Mouse (Mus musculus) ovary, adult 18-20 months (tissue): ENCODE data around the gene Catsperg2.
"Not testable (repeated sequence)": the region's sequence is repeated elsewhere in the genome, so short reads cannot be mapped to it uniquely, and the experiment has no call there.

ENCODE experiments used
- DNase-seq: peaks from one replicate; pipeline ENCODE4 v3.0.0; 2022; ENCODE audit warnings: low spot score, mixed read lengths

Gene Catsperg2

DNA sequence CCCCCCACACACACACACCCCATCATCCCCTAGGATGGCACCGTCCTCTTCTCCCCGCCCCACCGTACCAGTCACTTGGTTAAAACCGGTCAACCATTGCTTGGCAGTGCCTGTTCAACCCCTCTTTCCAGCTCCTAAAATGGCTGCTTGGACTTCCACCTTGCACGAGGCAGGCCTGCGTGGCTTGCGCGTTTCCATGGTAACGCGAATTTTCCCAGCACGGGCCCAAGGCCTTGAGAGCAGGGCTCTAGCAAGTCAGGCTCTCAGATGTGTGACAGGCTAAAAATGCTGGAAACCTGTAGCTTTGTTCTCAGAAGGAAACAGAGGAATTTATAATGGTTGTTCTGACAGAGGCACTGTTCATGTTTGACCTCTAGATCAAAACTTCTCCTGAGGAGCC is at the start of gene Catsperg2:
Catsperg2 (minus strand) TSS at position 173 of the 400 bp plus-strand sequence.
- not testable (repeated sequence) for DNase-seq

DNA sequence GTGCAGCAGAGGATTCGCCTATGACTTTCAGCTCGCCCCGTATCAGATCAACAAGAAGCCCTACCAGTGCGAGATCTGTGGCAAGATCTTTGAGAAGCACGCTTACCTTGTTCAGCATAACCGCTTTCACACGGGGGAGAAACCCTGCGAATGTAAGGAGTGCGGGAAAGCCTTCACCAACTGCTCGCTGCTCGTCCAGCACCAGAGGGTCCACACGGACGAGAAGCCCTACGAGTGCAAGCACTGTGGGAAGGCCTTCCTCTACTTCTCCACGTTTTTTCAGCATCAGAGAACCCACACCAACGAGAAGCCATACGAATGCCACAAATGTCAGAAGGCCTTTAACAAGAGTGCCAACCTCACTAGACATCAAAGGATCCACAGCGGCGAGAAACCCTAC is 49.7 kb upstream of the Catsperg2 start:
- no peak for DNase-seq

DNA sequence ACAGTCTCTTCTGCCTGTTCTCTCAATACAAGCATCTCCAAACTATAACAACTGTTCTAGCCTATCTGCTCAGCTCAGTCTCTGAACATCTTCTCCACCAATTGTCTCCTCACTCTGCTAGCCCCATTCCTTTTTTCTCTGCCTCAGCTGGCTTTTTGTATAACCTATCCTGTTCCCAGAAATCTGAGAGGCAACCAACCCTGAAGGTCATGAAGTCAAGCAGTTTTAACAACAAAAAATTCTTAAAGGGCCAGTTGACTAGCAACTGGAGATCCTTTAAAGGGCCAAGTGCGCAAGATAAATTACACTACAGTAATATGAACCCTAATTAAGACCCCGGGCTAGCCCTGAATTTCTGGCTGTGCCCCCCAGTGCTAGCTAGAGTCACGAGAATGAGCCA is 47.5 kb upstream of the Catsperg2 start:
- DNase-seq, result no peak

DNA sequence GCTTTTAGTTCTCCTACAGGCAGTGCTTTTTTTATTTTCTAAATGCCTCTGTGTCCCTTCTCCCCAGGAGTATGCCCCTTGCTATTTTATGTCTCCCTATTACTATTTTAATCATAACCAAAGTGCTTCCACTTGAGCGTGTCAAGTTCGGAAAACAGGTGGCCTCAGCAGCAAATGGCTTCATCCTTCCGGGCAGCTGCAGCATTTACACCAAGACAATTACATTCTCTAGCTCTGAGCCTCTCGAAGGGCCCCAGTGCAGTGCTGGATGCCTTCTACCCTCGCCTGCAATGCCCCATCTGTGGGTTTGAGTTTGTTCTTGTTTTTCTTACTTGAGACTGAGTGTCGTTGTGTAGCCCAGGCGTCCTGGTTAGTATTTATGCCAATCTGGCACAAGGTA is 46.7 kb upstream of the Catsperg2 start:
- DNase-seq, result no peak

DNA sequence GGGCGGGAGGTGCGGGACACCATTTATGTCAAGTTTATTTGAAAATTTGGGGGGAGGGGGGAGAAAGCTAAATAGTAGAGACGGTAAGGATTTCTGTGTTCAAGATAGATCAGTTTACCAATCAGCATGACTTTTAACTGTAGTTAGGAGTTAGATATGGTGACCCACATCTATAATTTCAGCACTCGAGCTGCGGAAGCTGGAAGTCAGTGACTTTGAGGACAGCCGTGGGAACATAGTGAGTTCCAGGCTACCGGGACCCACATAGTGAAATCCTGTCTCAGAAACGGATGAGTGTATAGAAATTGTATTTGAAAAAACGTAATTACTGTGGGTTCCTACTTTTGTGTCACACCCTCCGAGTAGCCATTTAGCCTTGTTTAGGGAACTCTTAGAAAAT is 42.1 kb upstream of the Catsperg2 start:
- DNase-seq, result no peak

DNA sequence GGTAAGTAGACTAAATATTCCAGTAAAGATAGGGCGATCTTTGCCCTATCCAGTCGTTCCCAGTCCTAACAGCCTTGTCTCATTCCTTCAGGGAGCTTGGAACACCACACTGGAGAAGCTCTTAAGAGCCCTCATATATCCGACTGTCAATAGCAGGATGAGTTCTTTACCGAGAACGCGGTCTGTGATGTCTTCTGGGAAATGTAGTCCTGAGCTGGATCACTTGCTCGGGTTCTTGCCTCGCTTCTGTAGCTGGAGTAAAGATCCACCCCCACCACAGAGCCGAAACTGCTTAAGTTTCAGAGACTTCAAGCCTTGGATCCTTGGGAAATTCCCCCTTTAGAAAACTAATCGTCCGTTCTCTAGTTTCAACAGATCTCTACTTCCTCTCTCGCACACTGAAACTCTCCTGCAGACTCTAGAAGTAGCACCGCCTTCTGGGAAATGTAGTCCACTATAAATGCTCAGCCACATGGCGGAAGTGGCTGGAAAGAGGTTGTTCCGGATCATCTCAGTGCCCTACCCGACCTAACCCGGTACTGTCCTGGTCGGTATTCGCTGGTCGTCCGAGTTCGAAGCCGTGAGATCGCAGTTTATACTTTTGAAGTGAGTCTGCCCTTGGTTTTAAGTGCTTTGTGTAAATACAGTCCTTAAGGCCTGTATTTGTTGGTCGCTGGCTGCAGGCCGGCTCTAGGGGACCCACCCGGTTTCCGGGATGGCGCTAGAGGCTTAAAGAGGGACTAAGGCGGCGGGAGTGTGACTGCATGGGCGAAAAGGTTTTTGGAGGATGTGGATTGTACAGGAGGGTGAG is 41.5 kb upstream of the Catsperg2 start, which contains the start of gene Zfp84:
Zfp84 (plus strand) TSS at position 463 of the 811 bp plus-strand sequence.
- peak; percentile 82 for DNase-seq

DNA sequence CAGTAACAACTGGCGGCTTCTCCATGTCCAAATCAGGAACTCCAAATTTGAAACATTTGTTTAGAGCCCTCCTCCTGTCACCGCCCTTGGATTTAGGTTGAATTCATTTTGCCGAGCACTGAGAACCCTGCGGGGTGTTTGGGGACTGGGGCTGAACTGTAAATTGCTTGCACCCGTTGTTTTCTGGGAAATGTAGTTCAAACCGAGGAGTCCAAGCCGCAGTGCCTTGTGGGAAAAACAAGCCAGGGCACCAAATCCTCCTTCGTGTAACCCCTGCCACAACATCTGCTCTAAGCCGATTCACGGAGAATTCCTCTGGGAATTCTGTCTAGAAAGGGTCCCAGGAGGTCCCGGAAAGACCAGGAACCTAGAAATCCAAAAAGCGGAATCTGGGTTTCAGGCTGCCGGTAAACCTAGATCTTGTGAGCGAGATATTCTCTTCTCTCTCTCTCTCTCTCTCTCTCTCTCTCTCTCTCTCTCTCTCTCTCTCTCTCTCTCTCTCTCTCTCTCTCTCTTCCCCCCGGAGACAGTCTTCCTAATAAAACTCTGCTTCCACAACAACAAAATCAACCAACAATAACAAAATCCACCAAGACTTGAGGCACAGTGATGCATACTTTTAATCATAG is 40.3 kb upstream of the Catsperg2 start:
- DNase-seq, result peak; percentile 68

DNA sequence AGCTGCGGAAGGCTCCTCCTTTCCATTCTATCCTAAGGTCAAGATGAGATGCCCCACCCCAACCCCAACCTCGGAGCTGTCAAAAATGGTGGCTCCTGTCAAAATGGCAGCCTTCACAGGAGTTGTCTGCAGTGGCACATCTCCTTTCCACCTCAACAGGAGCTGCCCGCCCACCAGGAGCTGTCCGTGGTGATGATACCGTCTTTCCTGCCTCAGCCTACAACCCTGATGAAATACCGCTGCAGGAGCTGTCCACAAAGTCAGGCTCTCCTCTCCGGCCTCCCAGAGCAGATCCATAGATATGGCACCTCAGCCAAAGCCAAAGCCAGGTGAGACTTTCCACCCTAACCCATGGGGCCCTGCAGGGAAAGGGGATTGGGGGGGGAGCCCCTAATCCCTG is 37.9 kb upstream of the Catsperg2 start:
- DNase-seq, result no peak

DNA sequence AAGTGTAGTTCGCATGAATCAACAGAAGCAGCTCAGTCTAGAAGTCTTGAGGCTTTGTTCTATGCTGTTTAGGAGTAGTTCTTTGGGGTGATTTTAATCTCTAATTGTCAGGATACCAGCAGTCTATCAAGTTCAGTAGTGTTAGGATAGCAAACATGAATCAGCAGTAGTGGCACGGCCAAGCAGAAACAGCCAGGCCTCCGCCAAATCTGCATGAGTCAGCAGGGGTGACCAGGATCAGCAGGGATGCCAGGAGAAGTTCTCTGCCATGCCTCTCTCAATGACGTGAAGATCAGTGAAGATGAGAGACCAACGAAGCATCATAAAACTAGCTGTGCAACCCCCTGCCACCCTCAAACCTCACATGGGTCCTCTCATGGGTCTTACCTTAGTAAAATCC is 33.6 kb upstream of the Catsperg2 start:
- DNase-seq, result no peak

DNA sequence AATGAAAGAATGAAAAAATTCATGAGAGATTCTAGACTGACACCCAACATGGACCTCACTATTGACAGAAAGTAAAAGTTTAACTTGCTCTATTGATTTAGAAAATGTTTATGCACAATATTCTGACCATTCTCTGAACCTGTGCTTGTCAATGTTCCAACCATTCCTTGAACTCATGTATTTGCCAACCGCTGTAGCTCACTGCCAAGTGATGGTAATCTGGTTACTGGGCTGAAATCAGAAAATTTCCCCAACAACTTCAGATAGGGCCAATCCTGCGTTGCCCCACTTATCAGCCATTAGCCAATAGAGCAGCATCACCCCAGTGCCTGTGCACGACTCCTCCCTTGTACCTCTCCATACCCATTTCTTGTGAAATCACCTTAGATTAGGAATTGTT is 15.4 kb upstream of the Catsperg2 start:
- DNase-seq, result no peak

DNA sequence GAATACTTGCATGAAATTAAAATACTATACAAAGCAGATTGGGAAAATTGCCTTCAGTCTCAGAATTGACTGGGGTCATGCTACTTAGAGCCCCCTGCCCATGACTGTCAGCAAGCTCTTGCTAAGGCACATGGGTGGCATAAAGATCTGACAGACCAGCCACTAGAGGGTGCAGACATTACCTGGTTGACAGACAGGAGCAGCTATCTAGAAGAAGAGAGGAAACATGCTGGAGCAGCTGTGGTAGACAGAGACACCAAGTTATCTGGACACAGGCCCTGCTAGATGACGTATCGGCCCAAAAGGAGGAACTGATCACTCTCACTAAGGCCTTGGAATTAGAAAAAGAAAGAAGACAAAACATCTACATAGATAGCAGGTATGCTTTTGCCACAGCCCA is 1.2 kb upstream of the Catsperg2 start:
- no peak for DNase-seq

DNA sequence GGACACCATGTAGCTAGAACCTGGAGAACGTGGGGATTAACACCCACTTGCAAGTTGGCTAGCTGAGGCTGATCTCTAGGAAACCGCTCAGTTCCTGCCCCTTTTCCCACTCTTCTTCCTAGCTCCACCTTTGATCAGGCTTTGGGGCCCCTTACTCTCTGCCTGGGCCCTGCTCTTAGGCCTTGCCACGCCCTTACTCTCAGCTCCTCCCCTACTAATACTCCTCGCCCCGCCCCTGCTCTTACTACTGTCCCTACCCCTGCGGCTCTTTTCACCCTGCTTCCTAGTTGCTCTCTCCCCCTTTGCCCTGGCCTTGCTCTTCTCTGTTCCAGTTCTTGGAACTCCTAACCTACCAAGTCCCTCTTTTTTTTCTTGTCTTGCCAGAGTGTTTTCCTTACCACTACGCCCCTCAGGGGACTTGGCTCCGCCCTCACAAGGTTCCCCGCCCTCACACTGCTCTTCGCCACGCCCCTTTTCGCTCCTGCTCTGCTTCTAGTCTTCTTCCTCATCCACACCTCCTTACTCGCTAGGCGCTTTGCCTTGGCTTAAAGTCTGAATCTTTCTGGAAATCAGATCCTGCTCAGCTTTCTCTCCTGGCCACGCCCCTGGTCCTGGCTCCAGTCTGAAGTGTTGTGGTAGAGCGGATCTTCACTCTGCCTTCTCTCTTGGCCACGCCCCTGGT is 1.2 kb downstream of the Catsperg2 start:
- not testable (repeated sequence) for DNase-seq

DNA sequence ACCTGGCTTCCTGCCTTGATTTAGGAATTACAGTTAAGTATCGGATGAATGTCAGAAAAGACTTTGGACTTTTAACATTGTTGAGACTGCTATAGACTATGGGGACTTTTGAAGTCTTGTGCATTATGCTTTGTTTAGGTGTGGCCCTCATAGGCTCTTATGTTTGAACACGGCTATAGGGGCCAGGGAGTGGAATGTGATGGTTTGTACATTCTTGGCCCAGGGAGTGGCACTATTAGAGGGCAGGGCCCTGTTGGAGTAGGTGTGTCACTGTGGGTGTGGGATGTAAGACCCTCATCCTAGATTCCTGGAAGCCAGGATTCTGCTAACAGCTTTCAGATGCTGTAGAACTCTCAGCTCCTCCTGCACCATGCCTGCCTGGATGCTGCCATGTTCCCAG is 17.9 kb downstream of the Catsperg2 start:
- DNase-seq, result not testable (repeated sequence)

DNA sequence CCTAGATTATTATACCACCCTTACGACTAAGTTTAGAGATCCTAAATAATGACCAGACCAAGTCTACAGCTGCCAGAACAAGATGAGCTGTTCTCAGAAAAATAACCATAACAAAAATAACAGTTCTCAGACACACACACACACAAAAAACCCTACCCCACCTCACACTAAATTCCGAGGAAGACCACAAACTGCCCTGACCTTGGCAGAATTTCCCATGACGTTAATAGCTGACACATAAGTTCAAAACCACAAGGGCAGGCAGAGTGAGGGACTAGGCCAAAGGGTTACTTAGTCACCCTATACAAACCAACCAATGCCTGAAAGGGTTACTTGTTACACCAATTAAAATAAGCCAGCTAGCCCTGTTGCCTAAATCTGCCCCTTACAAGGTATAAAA is 31.6 kb downstream of the Catsperg2 start:
- DNase-seq, result not testable (repeated sequence)

DNA sequence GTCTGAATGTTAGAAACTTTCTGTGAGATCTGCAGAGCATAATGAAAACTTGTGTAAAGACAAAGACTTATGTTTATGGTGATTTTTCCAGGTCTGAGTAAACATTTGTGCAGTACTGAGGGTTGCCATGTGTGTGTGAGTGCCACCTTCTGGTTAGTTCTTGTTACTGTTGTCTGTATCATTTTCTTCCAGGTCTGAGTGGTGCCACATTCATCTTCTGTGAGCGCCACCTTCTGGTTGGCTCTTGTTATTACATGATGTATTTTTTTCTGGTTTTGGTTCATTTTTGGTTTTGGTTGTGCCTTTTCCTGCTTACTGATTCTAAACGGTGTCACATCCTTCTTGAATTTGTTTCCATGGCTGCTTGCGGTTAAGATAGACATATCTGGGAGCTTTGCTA is 45.0 kb downstream of the Catsperg2 start:
- DNase-seq, result no peak
